Mouse (Mus musculus) brain, embryonic 14.5 days (tissue): ENCODE results near the gene Ptbp1.

Experiments
- CTCF ChIP-seq: fragments of 200-500 bp; IDR thresholded peaks from 2 replicates; pipeline ENCODE4 v1.5.1; 2012; ENCODE audit warnings: inconsistent platforms, mild to moderate bottlenecking, moderate library complexity, borderline replicate concordance; ENCODE audit not compliant: insufficient read depth, insufficient read length; ENCODE audit errors: extremely low read depth
- POLR2A ChIP-seq: fragments of 200-500 bp; IDR thresholded peaks from 2 replicates; pipeline ENCODE4 v1.6.1; 2012; ENCODE audit warnings: mild to moderate bottlenecking, inconsistent platforms, borderline replicate concordance; ENCODE audit not compliant: poor library complexity, insufficient read depth, insufficient read length, severe bottlenecking; ENCODE audit errors: extremely low read depth

DNA sequence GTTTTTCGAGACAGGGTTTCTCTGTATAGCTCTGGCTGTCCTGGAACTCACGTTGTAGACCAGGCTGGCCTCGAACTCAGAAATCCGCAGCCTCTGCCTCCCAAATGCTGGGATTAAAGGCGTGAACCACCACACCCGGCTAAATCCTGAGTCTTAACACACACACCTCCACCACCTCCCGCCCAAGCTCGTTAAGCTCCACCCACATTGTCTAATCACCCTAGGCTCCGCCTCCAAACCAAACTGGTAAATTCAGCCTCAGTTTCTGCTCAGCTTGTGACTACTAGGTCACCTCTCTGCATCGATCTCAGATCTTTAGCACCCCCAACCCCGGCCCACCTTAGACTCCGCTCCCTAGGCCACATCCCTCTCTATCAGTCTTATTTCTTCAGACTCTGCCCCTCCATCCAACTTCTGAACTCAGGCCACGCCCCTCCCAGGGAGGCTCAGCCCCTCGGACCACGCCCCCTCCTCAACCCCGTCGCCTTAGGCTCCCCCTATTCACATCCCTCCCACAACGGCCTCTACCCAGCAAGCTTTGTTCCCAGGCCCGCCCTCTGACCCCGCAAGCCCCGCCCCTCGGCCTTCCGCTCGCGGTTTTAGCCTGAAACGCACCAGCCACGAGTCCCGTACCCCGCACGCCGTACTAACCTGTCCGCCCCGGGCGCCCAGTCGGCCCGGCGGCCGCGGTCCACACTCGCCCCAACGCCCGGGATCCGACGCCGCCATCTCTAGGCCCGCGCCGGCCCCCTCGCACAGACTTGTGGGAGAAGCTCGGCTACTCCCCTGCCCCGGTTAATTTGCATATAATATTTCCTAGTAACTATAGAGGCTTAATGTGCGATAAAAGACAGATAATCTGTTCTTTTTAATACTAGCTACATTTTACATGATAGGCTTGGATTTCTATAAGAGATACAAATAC, 54.2 kb downstream of the Ptbp1 start, which contains the start of gene Med16:
- TF ChIP-seq CTCF (no peak), POLR2A (peak; percentile 85)
